Mouse (Mus musculus) cerebellum, adult 2 months (tissue): ENCODE measurements at regions not wholly inside any gene's neighbourhood (a gene's known extent, or its start where the extent isn't known, plus 50 kb on each side); places are given as distances from the start of the nearest gene placed in this dataset.

Experiments
- DNase-seq, 2 experiments: peaks; one replicate each; pipeline ENCODE4 v3.0.0; 2021
- H3K27ac ChIP-seq: fragments of 200-500 bp; 2 replicates; pipeline ENCODE4 v1.5.1; 2012; ENCODE audit warnings: low read length, control low read depth, inconsistent platforms; ENCODE audit not compliant: insufficient read depth
- H3K27me3 ChIP-seq: fragments of 200-500 bp; 2 replicates; pipeline ENCODE4 v1.6.1; 2012; ENCODE audit warnings: inconsistent platforms, mild to moderate bottlenecking, low read length, moderate library complexity; ENCODE audit not compliant: control insufficient read depth, insufficient read depth
- H3K4me1 ChIP-seq: fragments of 200-500 bp; 2 replicates; pipeline ENCODE4 v1.6.1; 2011; ENCODE audit warnings: low read length; ENCODE audit not compliant: control insufficient read depth, insufficient read depth
- H3K4me3 ChIP-seq: fragments of 200-500 bp; replicated peaks from 2 replicates; pipeline ENCODE3; 2011; ENCODE audit warnings: mild to moderate bottlenecking, low read depth, low read length, control low read depth; ENCODE audit not compliant: insufficient read depth
- CTCF ChIP-seq: fragments of 200-500 bp; IDR thresholded peaks from 2 replicates; pipeline ENCODE4 v1.5.1; 2011; ENCODE audit warnings: low read depth, mild to moderate bottlenecking, control low read depth, low read length, moderate library complexity, borderline replicate concordance; ENCODE audit not compliant: insufficient read depth
- POLR2A ChIP-seq: fragments of 200-500 bp; IDR thresholded peaks from 2 replicates; pipeline ENCODE4 v1.6.1; 2011; ENCODE audit warnings: low read length, control low read depth, borderline replicate concordance; ENCODE audit not compliant: insufficient read depth
- WGBS: fragments of 180-500 bp; shearing (Covaris S2); methylation state at CpG from one replicate; pipeline ENCODE4 v1.1.7; 2018; 5-methylcytosine and 5-hydroxymethylcytosine counted together

DNA sequence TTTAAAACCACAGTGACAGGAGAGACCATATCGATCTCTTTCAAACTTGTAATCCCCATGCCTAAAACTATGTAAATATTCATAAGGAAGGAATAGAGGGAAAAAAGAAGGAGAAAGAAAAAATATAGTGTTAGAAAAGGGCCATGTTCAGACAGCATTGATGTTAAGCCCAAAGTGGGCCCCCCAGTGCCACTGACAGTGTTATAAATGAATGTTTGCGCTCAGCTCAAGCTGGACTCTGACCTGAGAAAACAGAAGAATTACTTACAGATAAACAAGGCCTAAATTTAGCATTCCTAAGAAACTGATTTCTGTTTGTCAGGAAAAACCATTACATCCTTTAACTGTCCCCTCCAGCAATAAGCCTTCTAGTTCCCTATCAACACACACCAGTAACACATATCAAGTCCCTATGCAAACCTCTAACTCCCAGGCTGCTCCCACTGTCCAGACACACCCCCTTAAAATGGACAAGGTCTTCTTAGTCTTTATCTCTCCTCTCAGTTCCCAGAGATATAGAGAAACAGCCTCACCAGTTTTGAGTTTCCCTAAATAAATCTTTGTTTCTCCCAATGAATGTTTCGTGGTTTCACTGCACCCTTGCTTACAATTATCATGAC is 350.4 kb upstream of the Rag2 start:
- H3K4me1 ChIP-seq: no peaks in the 10 kb centered on the region
- WGBS: 92% methylated on average over 3 of the region's 3 CpGs
- H3K27me3 ChIP-seq: no peaks in the 10 kb centered on the region
- no peak overlapping the region for H3K4me3 ChIP-seq
- H3K27ac ChIP-seq: no peak overlapping the region
- no peak for DNase-seq
- TF ChIP-seq POLR2A (no peak), CTCF (no peak)

DNA sequence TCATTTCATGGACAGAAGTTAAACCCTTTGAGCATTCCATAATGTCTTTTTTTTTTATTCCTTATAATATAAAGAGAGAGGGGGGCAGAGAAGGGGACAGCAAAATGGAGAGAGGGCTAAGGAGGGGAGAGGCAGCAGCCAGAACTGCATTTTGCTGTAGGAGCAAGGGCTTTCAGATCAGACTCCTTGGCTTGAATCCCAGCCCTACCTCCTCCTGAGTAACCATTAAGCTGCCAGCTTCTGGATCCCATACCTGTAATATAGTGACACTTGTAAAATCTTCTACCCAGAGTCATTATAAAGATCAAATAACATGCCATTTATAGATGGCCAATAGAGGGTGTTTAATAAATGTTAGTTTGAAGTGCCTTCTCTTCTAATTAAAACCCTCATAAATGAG is 339.6 kb upstream of the Rag2 start:
- TF ChIP-seq CTCF (no peak), POLR2A (no peak)
- Histone ChIP-seq H3K27me3 (no peaks in the 10 kb centered on the region; the same call in 1 of the 2 replicates), H3K4me1 (no peaks in the 10 kb centered on the region), H3K4me3 (no peak overlapping the region), H3K27ac (no peak overlapping the region)
- DNase-seq: peak in 1 of 2 experiments; percentile 9

DNA sequence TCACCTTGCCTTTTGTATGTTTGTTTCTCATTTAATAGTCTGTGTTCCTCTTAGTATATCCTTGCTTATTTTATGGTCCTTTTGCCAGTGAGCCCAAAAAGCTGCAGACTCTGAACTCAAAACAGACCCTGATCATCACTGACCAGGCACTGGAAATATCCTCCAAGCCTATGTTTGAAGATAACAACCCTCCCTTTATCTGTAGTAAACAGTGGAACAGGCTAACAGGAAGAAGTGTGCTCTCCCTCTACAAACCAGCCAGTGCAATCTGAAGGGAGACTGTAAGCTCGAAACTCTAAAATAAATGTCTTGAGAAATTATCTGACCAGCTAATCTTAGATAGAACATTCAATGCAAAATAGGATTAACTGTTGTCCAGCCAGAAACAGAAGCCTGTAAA is 336.4 kb upstream of the Rag2 start:
- Histone ChIP-seq H3K4me3 (no peak overlapping the region), H3K27me3 (no peaks in the 10 kb centered on the region), H3K4me1 (no peaks in the 10 kb centered on the region), H3K27ac (no peak overlapping the region)
- TF ChIP-seq CTCF (no peak), POLR2A (no peak)
- DNase-seq: no peak
- 94% methylated on average over 1 of the region's 1 CpGs for WGBS

DNA sequence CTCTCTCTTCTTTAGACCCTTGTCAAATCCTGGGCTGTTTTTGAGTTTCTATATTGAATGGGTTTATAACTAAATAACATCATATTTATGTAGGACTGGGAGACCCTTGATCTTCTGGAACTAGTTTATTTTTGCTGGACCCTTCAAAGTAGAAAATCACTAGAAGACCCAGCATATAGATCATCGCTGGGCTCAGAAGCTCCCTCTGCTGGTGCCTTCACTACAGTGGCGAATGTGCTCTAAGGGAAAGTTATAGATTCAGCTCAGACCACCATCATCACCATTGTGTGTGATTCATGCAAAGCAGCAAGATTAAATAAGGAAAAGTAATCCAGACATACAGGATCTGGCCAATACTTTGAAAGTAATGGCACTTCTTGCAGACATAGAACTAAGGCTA is 335.4 kb upstream of the Rag2 start:
- no peak for DNase-seq
- H3K27ac ChIP-seq: no peak overlapping the region
- H3K27me3 ChIP-seq: no peaks in the 10 kb centered on the region
- TF ChIP-seq POLR2A (no peak), CTCF (peak; percentile 12; the same call in 1 of the 2 replicates)
- H3K4me1 ChIP-seq: no peaks in the 10 kb centered on the region
- H3K4me3 ChIP-seq: no peak overlapping the region
- WGBS: 40% methylated on average over 2 of the region's 2 CpGs

DNA sequence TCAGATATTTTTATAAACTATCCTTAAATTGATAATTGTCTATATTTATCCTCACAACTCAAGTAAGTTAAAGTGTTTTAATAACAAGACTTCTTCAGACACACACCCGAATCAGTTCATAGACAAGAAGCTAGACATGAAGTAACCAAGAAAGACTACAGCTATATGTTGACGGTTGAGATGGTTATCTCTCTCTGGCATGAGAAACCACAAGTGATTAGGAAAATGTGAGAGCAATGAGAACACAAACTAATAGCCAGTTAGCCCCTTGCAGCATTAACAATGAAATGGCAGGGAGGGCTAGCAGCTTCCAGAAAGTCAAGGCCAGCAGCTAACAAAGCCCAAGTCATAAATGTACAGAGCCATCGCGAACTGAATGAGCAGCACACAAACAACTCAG is 333.8 kb upstream of the Rag2 start:
- TF ChIP-seq POLR2A: no peak
- TF ChIP-seq CTCF: no peak
- Histone ChIP-seq H3K4me3 (no peak overlapping the region), H3K27me3 (no peaks in the 10 kb centered on the region), H3K27ac (no peak overlapping the region), H3K4me1 (no peaks in the 10 kb centered on the region)
- WGBS: 92% methylated on average over 4 of the region's 4 CpGs
- no peak for DNase-seq

DNA sequence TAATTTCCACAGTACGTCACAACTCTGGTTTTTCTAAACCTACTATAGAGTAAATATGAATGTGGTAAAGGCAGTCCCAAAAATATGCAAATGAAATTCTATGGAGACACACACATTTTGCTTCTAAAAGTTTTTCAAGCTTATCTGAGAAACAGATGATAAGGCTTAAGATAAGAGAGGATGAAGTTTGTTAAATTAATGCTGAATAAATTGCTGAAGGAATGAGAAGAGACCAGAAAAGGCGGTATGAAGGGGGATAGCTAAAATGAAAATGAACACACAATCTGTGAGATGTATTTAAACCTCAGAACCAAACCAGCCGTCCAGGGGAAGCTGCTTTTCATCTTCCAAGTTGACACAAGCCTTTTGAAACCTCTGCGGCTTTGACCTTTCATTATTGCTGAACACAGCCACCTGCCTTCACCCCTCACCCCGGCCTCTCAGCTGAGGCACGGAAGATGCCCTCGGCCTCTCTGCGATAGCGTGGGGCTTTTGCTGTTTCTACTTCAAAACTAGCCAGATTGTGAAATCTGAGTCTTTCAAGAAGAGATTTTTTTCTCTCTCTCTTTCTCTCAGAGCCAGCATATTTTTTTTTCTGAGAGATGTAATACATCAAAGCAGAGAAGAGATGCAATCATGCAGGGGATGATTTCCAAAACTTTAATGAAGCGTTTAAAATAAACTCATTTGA is 328.7 kb upstream of the Rag2 start:
- no peak overlapping the region for H3K4me3 ChIP-seq
- no peaks in the 10 kb centered on the region for H3K27me3 ChIP-seq
- TF ChIP-seq CTCF (no peak), POLR2A (no peak)
- 58% methylated on average over 10 of the region's 10 CpGs for WGBS
- H3K4me1 ChIP-seq: no peaks in the 10 kb centered on the region
- H3K27ac ChIP-seq: no peak overlapping the region
- no peak for DNase-seq

DNA sequence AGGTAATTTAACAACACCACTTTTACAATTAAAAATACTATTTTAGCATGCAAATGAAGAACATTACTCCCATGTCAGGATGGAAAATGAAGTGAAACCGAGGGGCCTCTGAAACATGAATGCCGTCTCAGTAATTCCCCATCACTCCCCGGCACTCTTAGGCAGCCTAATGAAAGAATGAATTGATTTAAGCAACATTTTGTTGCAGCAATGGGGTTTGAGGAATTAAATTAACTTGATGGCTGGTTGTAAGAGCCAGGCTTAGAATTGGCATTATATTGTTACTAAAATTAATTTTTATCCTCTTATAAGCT is 328.2 kb upstream of the Rag2 start:
- H3K4me3 ChIP-seq: no peak overlapping the region
- H3K27ac ChIP-seq: no peak overlapping the region
- no peak for DNase-seq
- WGBS: 76% methylated on average over 3 of the region's 3 CpGs
- no peaks in the 10 kb centered on the region for H3K4me1 ChIP-seq
- no peak for TF ChIP-seq POLR2A
- TF ChIP-seq CTCF: no peak
- no peaks in the 10 kb centered on the region for H3K27me3 ChIP-seq

DNA sequence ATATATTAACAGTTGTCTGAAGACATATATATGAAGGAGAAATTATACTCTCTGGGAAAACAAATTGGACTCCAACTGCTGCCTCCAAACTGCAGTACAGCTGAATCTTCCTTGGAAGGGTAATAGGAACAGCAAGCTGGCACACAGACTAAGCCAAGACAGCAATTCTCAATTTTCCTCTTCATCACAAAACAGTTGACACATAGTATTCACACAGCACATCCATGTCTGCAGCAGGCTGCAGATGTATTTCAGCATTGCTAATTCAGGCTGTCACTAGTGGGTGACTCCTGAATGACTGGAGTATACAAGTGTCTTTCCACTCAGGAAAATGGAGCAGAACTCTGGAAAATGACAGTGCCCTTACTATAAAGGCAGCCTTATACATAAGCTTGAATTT is 327.7 kb upstream of the Rag2 start:
- Histone ChIP-seq H3K4me1 (no peaks in the 10 kb centered on the region), H3K4me3 (no peak overlapping the region), H3K27me3 (no peaks in the 10 kb centered on the region), H3K27ac (no peak overlapping the region)
- no peak for DNase-seq
- TF ChIP-seq CTCF (no peak), POLR2A (no peak)
